Mouse (Mus musculus) lung, postnatal 0 days (tissue): Measurements from ENCODE around the gene Cox5b. TPM values are rescaled to one million over a fixed set of nuclear protein-coding genes. Genes with fewer than 3 reads are reported as not detected.
A peak's percentile ranks its signal among the peaks of the same experiment; 100 is the strongest.
"Not testable (repeated sequence)": the region's sequence is repeated elsewhere in the genome, so short reads cannot be mapped to it uniquely, and the experiment has no call there.

Experiments used
- ATAC-seq: fragments of 200-750 bp; cut with Nextera tagmentation; 2 replicates; pipeline ENCODE4 v1.8.0; 2017; ENCODE audit warnings: moderate library complexity
- DNase-seq: peaks from one replicate; pipeline ENCODE4 v3.0.0-alpha.2; 2016; ENCODE audit warnings: low spot score
- H3K27ac ChIP-seq: fragments of 300-500 bp; sonication (generic); 2 replicates; pipeline ENCODE4 v1.5.1; 2014; ENCODE audit warnings: antibody characterized with exemption, mild to moderate bottlenecking, low read length, mixed read lengths
- H3K27me3 ChIP-seq: fragments of 300-500 bp; sonication (generic); replicated peaks from 2 replicates; pipeline ENCODE4 v1.6.1; 2014; ENCODE audit warnings: low read length, mixed read lengths; ENCODE audit not compliant: insufficient read depth
- H3K36me3 ChIP-seq: fragments of 300-500 bp; sonication (generic); 2 replicates; pipeline ENCODE4 v1.6.1; 2014; ENCODE audit warnings: low read length, mixed read lengths; ENCODE audit not compliant: insufficient read depth
- H3K4me1 ChIP-seq: fragments of 300-500 bp; sonication (generic); 2 replicates; pipeline ENCODE4 v1.6.1; 2014; ENCODE audit warnings: antibody characterized with exemption, low read depth, low read length, mixed read lengths; ENCODE audit not compliant: insufficient read depth
- H3K4me2 ChIP-seq: fragments of 300-500 bp; sonication (generic); replicated peaks from 2 replicates; pipeline ENCODE4 v1.6.1; 2014; ENCODE audit warnings: low read depth, mild to moderate bottlenecking, low read length, moderate library complexity, mixed read lengths
- H3K4me3 ChIP-seq: fragments of 300-500 bp; sonication (generic); 2 replicates; pipeline ENCODE4 v1.5.1; 2014; ENCODE audit warnings: low read depth, low read length
- H3K9ac ChIP-seq: fragments of 300-500 bp; sonication (generic); replicated peaks from 2 replicates; pipeline ENCODE4 v1.6.1; 2014; ENCODE audit warnings: low read depth, mild to moderate bottlenecking
- H3K9me3 ChIP-seq: fragments of 300-500 bp; sonication (generic); 2 replicates; pipeline ENCODE4 v1.6.1; 2016; ENCODE audit warnings: low read length, mixed read lengths
- CTCF ChIP-seq: IDR thresholded peaks from 2 replicates; pipeline ENCODE4 v1.5.1; 2016; ENCODE audit warnings: antibody characterized with exemption, mild to moderate bottlenecking
- EP300 ChIP-seq: IDR thresholded peaks from 2 replicates; pipeline ENCODE4 v1.6.1; 2016; ENCODE audit warnings: antibody characterized with exemption, mild to moderate bottlenecking, control low read depth
- WGBS: fragments of 180-500 bp; shearing (Covaris S2); extraction: QIAGEN DNeasy Blood & Tissue Kit; methylation state at CpG from one replicate; pipeline ENCODE4 v1.1.7; 2014; 5-methylcytosine and 5-hydroxymethylcytosine counted together
- polyA plus RNA-seq: library from polyadenylated mRNA; unstranded; fragments of >200 nt; fragmentation: Nextera tagmentation; extraction: Ambion mirVana; gene quantifications from 2 replicates; pipeline ENCODE4 v1.2.1, GENCODE M21; 2015

Gene Cox5b
- polyA plus RNA-seq, 1 experiment from 2014 or later, result 474 TPM

DNA sequence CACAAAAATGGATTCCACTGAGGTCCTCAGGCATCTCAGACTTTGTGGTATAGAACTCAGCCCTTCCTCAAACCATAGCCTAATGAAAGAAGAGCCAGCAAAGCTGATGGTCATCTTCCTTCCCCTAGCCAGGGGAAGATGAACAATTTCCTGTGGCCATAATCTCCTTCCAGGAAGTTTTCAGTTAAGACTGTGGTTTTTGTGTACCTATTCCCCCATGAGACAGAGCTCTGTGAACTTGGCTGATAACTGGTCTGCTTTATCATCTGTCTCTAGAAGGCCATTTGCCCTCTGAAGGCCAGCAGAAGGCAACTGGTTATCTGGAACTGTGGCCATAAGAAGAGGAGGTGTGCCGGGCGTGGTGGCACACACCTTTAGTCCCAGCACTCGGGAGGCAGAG is 35.0 kb upstream of the Cox5b start:
- no peaks in the 10 kb centered on the region for H3K4me1 ChIP-seq
- no peak overlapping the region for H3K4me3 ChIP-seq
- no peak overlapping the region for H3K9ac ChIP-seq
- no peaks in the 10 kb centered on the region for H3K9me3 ChIP-seq
- no peaks in the 10 kb centered on the region for H3K36me3 ChIP-seq
- H3K27me3 ChIP-seq, result no peaks in the 10 kb centered on the region
- H3K27ac ChIP-seq, result no peak overlapping the region
- DNase-seq, result no peak
- ATAC-seq, result no peak
- WGBS, result 76% methylated on average over 3 of the region's 3 CpGs
- H3K4me2 ChIP-seq, result no peak overlapping the region
- no peak for TF ChIP-seq CTCF
- TF ChIP-seq EP300, result no peak

DNA sequence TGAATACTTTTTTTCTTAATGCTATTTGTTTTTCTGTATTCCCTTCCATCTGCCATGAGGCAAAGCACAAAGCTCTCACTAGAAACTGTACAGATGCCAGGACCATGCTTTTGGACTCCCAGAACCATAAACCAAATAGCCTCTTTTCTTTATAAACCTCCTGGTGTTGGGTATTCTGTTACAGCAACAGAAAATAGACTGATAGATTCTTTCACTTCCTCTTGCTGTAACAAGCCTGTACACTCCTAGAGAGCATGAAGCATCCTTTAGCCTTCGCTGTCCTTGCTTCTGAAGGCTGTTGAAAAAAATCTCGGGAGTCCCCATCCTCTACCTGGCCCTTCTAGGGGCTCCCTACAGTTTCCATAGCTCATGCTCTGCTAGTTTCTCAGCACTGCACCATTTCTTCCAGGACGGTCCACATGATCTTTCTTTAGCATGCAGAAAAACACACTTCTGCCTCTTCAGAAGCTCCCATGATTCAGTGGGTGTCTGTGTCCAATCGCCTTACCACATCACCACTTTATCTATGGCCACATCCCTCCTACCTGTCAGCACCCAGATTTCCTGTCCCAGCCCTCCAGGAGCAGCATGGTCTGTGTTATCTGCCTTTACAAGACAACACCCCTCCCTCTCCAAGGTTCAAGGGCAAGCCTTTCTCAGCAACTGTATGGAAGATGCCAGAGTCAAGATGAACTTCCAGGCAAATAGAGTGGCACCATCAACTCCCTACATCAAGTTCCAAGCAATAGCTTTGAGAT is 33.4 kb upstream of the Cox5b start:
- ATAC-seq, result no peak
- Histone ChIP-seq H3K4me1 (no peaks in the 10 kb centered on the region), H3K36me3 (no peaks in the 10 kb centered on the region), H3K4me2 (no peak overlapping the region), H3K27ac (no peak overlapping the region), H3K9me3 (no peaks in the 10 kb centered on the region), H3K9ac (no peak overlapping the region), H3K27me3 (no peaks in the 10 kb centered on the region), H3K4me3 (no peak overlapping the region)
- TF ChIP-seq CTCF, result no peak
- TF ChIP-seq EP300, result no peak
- WGBS, result 73% methylated on average over 4 of the region's 4 CpGs
- DNase-seq, result no peak

DNA sequence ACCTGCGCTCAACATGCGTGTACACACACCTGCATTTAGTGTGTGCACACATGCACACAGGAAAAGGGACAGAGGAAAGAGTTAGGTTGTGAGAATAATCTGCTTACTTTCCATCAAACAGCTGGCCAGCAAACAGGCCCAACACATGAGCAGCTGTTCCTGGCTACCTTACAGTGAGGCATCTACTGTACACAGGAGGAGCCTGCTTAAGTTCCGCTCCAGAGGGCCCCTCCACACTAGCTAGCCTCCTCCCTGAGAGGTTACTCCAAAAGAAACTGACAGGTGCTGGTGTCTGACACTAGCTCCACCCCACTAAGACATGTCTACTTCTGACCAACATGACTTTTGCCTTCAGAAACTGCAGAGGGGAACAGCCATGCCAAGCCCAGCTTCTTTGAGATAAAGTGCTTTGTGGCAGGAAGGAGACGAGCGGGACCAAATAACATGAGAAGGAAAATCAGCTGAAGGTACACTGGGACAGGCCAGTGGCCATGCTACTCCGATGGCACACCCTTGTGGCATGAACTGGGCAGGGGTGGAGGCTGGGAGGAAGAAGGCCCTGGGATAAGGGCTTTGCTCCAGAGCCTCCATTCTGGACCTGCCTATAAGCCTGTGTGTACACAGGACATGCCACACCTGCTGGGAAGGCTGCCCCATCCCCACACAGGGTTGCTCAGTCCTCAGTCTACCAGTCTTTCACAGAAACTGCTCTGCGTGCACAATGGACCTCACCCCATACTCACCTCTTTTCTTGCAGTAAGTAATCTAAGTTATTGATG is 32.4 kb upstream of the Cox5b start:
- Histone ChIP-seq H3K4me3 (no peak overlapping the region), H3K4me1 (no peaks in the 10 kb centered on the region), H3K9me3 (no peaks in the 10 kb centered on the region), H3K27ac (no peak overlapping the region), H3K27me3 (no peaks in the 10 kb centered on the region), H3K9ac (no peak overlapping the region), H3K36me3 (no peaks in the 10 kb centered on the region), H3K4me2 (no peak overlapping the region)
- no peak for ATAC-seq
- no peak for DNase-seq
- TF ChIP-seq EP300 (no peak), CTCF (no peak)
- 62% methylated on average over 7 of the region's 7 CpGs for WGBS

DNA sequence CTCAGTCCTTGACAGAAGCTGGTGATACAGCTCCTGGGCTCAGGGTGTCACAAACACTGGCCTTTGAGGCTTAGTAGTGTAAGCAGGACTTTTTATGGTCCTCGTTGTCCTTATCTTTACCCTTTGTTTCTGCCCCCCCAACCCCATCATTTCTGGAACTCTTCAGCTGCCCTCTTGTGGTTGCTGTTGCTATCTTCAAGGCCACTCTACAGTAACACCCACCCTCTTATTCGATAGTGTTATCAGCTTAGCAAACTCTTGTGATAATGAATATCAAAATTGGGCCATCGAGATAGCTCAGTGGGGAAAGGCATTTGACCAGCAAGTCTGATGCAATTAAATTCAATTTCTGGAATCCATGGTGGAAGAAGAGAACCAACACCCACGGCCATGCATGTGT is 26.8 kb upstream of the Cox5b start:
- no peak overlapping the region for H3K9ac ChIP-seq
- no peaks in the 10 kb centered on the region for H3K9me3 ChIP-seq
- ATAC-seq, result no peak
- H3K4me3 ChIP-seq, result no peak overlapping the region
- no peak overlapping the region for H3K4me2 ChIP-seq
- TF ChIP-seq CTCF (peak; percentile 66), EP300 (no peak)
- no peaks in the 10 kb centered on the region for H3K4me1 ChIP-seq
- H3K27me3 ChIP-seq, result no peaks in the 10 kb centered on the region
- 40% methylated on average over 4 of the region's 4 CpGs for WGBS
- H3K27ac ChIP-seq, result no peak overlapping the region
- peak; percentile 27 for DNase-seq
- H3K36me3 ChIP-seq, result no peaks in the 10 kb centered on the region

DNA sequence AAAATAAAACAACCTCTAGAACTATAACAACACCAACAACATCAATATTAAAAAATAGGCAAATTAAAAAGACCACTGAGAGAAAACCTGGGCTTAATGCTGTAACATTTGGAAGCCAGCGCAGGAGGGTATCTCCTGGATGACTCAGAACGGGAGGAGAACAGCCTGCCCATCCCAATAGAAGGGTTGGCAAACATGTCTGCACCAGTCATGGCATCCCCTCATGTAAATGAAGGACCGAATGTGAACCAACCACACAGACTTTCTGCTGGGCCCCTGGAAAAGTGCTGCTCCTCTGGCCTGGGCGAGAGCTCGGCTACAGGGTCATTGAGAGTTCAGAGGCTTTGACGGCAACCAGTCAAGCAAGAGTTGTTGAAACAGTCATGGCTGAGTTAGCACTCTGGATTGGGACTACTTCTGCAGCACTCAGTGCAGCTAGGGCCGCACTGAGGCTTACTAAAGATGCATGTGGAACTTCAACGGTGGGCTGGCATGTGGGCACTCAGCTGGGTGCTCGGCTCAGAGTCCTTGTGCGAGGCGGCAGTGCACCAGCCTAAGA is 26.0 kb upstream of the Cox5b start:
- no peak for ATAC-seq
- DNase-seq, result peak; percentile 13
- WGBS, result 57% methylated on average over 11 of the region's 11 CpGs
- Histone ChIP-seq H3K4me2 (no peak overlapping the region), H3K4me3 (no peak overlapping the region), H3K27ac (no peak overlapping the region), H3K27me3 (no peaks in the 10 kb centered on the region), H3K9me3 (no peaks in the 10 kb centered on the region), H3K4me1 (no peaks in the 10 kb centered on the region), H3K36me3 (no peaks in the 10 kb centered on the region), H3K9ac (no peak overlapping the region)
- no peak for TF ChIP-seq CTCF
- no peak for TF ChIP-seq EP300

DNA sequence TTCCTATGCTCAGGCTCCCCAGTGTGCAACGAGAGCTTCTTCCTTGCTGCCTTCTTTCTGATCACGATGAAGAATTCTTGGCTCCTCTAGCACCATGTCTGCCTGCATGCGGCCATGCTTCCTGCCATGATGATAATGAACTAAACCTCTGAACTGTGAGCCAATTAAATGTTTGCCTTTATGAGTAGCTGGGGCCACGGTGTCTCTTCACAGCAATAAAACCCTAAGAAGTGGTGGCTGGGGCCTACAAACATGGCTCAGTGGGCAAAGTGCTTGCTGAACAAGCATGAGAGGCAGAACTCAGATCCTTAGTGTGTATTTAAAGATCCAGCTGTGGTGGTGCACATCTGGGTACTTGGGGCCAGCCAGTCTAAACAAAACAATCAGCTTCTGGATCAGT is 25.3 kb upstream of the Cox5b start:
- Histone ChIP-seq H3K4me2 (no peak overlapping the region), H3K27ac (no peak overlapping the region), H3K9ac (no peak overlapping the region), H3K27me3 (no peaks in the 10 kb centered on the region), H3K4me1 (no peaks in the 10 kb centered on the region), H3K36me3 (no peaks in the 10 kb centered on the region), H3K4me3 (no peak overlapping the region), H3K9me3 (no peaks in the 10 kb centered on the region)
- ATAC-seq (no peak), DNase-seq (no peak)
- 58% methylated on average over 4 of the region's 4 CpGs for WGBS
- TF ChIP-seq EP300 (no peak), CTCF (no peak)

DNA sequence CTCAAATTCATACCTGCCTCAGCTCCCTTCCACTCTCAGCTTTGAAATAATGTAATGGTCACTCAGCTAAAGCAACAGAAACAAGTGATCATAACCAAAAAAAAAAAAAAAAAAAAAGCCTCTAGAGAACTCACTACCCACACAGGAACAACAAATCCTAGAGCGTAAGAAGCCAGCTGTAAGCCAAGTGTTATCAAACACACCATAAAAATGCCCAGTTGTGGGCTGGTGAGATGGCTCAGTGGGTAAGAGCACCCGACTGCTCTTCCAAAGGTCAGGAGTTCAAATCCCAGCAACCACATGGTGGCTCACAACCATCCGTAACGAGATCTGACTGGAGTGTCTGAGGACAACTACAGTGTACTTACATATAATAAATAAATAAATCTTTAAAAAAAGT is 23.2 kb upstream of the Cox5b start:
- H3K36me3 ChIP-seq, H3K9ac ChIP-seq, DNase-seq, ATAC-seq, H3K4me1 ChIP-seq, H3K4me3 ChIP-seq, H3K9me3 ChIP-seq, H3K27me3 ChIP-seq, H3K4me2 ChIP-seq, H3K27ac ChIP-seq: not testable (repeated sequence)
- WGBS, result 67% methylated on average over 2 of the region's 4 CpGs
